Mouse (Mus musculus): ENCODE measurements around the gene Mmp20. TPM values are rescaled to one million over a fixed set of nuclear protein-coding genes. Genes with fewer than 3 reads are reported as not detected.

Gene Mmp20
- total RNA-seq (2014; rRNA removed), result not detected in 2 replicates
- not detected in 2 replicates for polyA plus RNA-seq (2015; fragmentation: Nextera tagmentation; extraction: Ambion mirVana)

DNA sequence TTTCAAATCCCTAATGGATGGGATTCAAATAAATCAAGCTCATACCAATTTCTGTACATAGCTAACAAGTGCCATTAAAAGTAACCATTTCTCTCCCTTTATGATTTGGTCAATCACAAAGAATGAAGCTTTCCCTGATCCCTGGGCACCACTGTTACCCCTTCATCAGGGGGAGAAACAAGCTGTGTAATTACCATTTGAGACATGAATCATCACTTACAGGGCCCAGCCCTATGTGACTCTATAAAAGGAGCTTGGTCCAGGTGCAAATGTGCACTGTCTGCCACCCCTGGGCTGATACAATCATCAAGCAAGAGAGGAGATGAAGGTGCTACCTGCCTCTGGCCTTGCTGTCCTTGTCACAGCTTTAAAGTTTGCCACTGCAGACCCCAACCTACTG is at the start of gene Mmp20:
Mmp20 (plus strand) TSS at position 301 of the 400 bp plus-strand sequence.
- no peak within 1 kb of the TSS for H3K9ac ChIP-seq (replicated peaks; ENCODE audit: low read length)
- H3K27me3 ChIP-seq (ENCODE audit: insufficient read depth, low read length), result no peaks in the 10 kb centered on the region
- no peak within 1 kb of the TSS for H3K4me3 ChIP-seq (ENCODE audit: low read length)
- no peak for DNase-seq (ENCODE audit: low spot score)
- H3K4me1 ChIP-seq (ENCODE audit: insufficient read depth, low read length), result no peaks in the 10 kb centered on the region
- no peak for ATAC-seq
- H3K4me2 ChIP-seq (ENCODE audit: low read depth, low read length), result no peak within 1 kb of the TSS
- no peaks in the 10 kb centered on the region for H3K36me3 ChIP-seq (ENCODE audit: insufficient read depth, low read length)
- no peaks in the 10 kb centered on the region for H3K9me3 ChIP-seq (ENCODE audit: low read length)
- no peak for TF ChIP-seq CTCF (IDR thresholded peaks at IDR 0.05; ENCODE audit: low read depth)
- no peak within 1 kb of the TSS for H3K27ac ChIP-seq

DNA sequence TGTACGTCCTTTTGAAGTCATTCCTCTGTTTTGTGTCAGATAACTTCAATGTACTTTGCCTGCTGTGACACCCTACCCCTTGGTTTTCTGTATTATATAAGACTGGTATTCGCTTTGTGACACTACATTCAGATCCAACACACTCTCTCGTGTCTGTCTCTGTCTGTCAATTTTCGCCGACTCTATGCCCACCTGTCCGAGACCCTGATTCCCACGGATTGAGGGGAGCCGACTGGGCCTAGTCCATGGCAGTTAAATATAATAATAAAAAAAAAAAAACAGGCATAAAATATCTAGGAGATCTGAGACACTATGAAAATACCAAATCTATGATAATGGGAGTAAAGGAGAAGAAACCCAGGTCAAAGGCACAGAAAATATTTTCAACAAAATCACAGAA is 38.0 kb upstream of the Mmp20 start:
- no peak for TF ChIP-seq CTCF (IDR thresholded peaks at IDR 0.05; ENCODE audit: low read depth)
- H3K36me3 ChIP-seq (ENCODE audit: insufficient read depth, low read length), result no peaks in the 10 kb centered on the region

GRCm38 (mm10) chr9:7593272-7593812 is 34.7 kb upstream of the Mmp20 start:
- H3K4me3 ChIP-seq (ENCODE audit: low read length), result no peak overlapping the region
- H3K9ac ChIP-seq (replicated peaks; ENCODE audit: low read length), result no peak overlapping the region
- no peak for DNase-seq (ENCODE audit: low spot score)
- no peak overlapping the region for H3K27ac ChIP-seq
- no peaks in the 10 kb centered on the region for H3K4me1 ChIP-seq (ENCODE audit: insufficient read depth, low read length)
- no peaks in the 10 kb centered on the region for H3K36me3 ChIP-seq (ENCODE audit: insufficient read depth, low read length)
- ATAC-seq, result no peak
- H3K27me3 ChIP-seq (ENCODE audit: insufficient read depth, low read length), result no peaks in the 10 kb centered on the region
- WGBS, result 93% methylated on average over 3 of the region's 3 CpGs
- no peak for TF ChIP-seq CTCF (IDR thresholded peaks at IDR 0.05; ENCODE audit: low read depth)
- H3K4me2 ChIP-seq (ENCODE audit: low read depth, low read length), result no peak overlapping the region
- H3K9me3 ChIP-seq (ENCODE audit: low read length), result no peaks in the 10 kb centered on the region

More for the DNA sequence above, 38.0 kb upstream of the Mmp20 start:
- no peaks in the 10 kb centered on the region for H3K4me1 ChIP-seq (ENCODE audit: insufficient read depth, low read length)
- H3K9ac ChIP-seq (replicated peaks; ENCODE audit: low read length), result no peak overlapping the region
- H3K4me2 ChIP-seq (ENCODE audit: low read depth, low read length), result no peak overlapping the region
- H3K27ac ChIP-seq, result no peak overlapping the region
- no peak overlapping the region for H3K4me3 ChIP-seq (ENCODE audit: low read length)
- H3K9me3 ChIP-seq (ENCODE audit: low read length), result no peaks in the 10 kb centered on the region
- DNase-seq (ENCODE audit: low spot score), result no peak
- H3K27me3 ChIP-seq (ENCODE audit: insufficient read depth, low read length), result no peaks in the 10 kb centered on the region
- no peak for ATAC-seq
- WGBS, result 75% methylated on average over 8 of the region's 8 CpGs

DNA sequence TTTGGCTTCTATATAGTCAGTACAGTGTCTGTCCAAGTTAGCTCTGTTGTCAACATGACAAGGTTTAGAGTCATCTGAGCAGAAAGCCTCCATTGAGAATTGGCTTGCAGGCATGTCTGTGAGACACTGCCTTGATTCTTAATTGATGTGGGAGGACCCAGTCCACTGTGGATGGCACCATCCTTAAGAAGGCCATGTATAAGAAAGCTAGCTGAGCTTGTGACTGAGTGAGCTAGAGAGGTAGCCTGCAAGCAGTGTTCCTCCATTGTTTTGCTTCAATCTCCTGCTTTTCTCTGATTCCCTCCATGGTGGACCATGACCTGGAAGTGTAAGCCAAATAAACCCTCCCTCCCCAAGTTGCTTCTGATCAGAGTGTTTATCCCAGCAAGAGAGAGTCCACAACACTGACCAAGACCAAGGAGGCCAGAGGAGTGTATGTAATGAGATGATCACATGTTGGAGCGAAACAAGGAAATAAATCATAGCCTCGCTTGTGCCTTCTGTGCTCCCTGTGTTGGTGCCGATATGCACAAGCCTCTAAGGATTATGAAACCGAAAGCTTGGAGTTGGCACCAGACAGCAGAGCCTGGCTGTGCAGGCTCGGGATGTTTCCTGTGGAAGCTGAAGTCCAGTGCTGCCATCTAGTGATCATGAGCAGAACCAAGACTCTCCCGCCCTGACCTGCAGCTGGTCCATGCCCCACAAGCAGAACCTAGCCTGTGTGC is 33.1 kb upstream of the Mmp20 start:
- ATAC-seq, result peak; percentile 99
- WGBS, result 9% methylated on average over 6 of the region's 6 CpGs

DNA sequence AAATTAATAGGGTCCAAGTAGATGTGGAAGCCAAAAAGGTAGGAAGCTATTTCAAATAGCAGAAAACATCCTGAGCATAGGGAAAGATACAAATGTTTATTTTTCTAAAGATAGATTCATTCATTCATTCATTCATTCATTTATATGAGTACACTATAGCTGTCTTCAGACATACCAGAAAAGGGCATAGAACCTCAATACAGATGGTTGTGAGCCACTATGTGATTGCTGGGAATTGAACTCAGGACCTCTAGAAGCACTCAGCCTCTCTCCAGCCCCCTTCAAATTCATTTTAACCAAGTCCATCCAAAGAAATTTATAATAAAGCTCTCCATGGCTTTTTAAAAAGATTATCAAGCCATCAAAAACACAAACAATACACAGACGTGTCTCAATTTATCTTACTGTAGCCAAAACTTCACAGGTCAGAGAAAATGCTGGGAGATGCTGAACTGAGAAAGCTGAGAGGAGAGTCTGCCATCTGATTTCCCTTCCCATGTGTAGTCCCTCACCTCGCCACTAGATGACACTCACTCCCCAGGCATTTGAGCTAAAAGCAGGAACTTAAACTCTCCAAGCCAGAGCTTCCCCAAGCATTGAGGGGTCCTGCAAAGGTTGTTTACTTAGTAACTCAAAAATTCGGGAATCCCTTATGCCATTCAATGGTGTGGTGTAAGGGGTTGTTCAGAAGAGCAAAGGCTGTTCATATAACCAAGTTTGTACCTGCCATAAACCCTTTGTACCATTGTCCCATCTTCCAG is 24.9 kb upstream of the Mmp20 start:
- H3K36me3 ChIP-seq (ENCODE audit: insufficient read depth, low read length), result no peaks in the 10 kb centered on the region
- no peaks in the 10 kb centered on the region for H3K9me3 ChIP-seq (ENCODE audit: low read length)
- DNase-seq (ENCODE audit: low spot score) (peak; percentile 79), ATAC-seq (peak; percentile 78)
- no peak overlapping the region for H3K4me2 ChIP-seq (ENCODE audit: low read depth, low read length)
- no peaks in the 10 kb centered on the region for H3K27me3 ChIP-seq (ENCODE audit: insufficient read depth, low read length)
- TF ChIP-seq CTCF (IDR thresholded peaks at IDR 0.05; ENCODE audit: low read depth), result peak; percentile 96
- H3K4me3 ChIP-seq (ENCODE audit: low read length), result no peak overlapping the region
- H3K9ac ChIP-seq (replicated peaks; ENCODE audit: low read length), result no peak overlapping the region
- H3K4me1 ChIP-seq (ENCODE audit: insufficient read depth, low read length), result no peaks in the 10 kb centered on the region
- 3% methylated on average over 3 of the region's 3 CpGs for WGBS
- H3K27ac ChIP-seq, result no peak overlapping the region

More for the DNA sequence above, 33.1 kb upstream of the Mmp20 start:
- H3K4me2 ChIP-seq (ENCODE audit: low read depth, low read length), result peak overlapping the region; percentile 49
- H3K36me3 ChIP-seq (ENCODE audit: insufficient read depth, low read length), result no peaks in the 10 kb centered on the region
- no peaks in the 10 kb centered on the region for H3K27me3 ChIP-seq (ENCODE audit: insufficient read depth, low read length)
- no peaks in the 10 kb centered on the region for H3K9me3 ChIP-seq (ENCODE audit: low read length)
- peak; percentile 95 for DNase-seq (ENCODE audit: low spot score)
- peak overlapping the region; percentile 38; the same call in 1 of the 2 replicates for H3K27ac ChIP-seq
- peak overlapping the region; percentile 28 for H3K4me3 ChIP-seq (ENCODE audit: low read length)
- TF ChIP-seq CTCF (IDR thresholded peaks at IDR 0.05; ENCODE audit: low read depth), result peak; percentile 95
- H3K9ac ChIP-seq (replicated peaks; ENCODE audit: low read length), result peak overlapping the region; percentile 19
- H3K4me1 ChIP-seq (ENCODE audit: insufficient read depth, low read length), result no peaks in the 10 kb centered on the region

DNA sequence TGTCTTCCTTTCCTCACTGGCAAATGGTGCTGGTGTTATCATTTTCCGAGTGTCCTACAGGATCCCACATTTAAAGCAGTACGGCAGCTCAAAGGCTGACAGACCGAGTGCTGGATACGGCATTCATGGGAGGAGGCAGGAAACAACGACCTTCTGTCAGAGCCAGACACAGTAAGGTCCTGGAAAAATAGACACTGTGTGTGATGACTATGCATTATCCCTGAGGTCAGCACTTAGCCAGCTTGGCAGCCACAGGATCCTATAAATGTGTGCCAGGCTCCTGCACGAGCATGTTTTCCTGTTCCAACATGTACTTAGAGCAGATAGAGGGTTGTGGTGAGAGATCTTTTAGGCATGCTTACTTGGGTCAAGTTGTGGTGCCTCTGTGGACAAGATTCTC is 24.0 kb upstream of the Mmp20 start:
- Histone ChIP-seq H3K9me3 (ENCODE audit: low read length) (no peaks in the 10 kb centered on the region), H3K27me3 (ENCODE audit: insufficient read depth, low read length) (no peaks in the 10 kb centered on the region), H3K9ac (replicated peaks; ENCODE audit: low read length) (no peak overlapping the region), H3K4me3 (ENCODE audit: low read length) (no peak overlapping the region), H3K4me1 (ENCODE audit: insufficient read depth, low read length) (no peaks in the 10 kb centered on the region), H3K4me2 (ENCODE audit: low read depth, low read length) (no peak overlapping the region), H3K36me3 (ENCODE audit: insufficient read depth, low read length) (no peaks in the 10 kb centered on the region), H3K27ac (no peak overlapping the region)
- ATAC-seq (no peak), DNase-seq (ENCODE audit: low spot score) (no peak)
- TF ChIP-seq CTCF (IDR thresholded peaks at IDR 0.05; ENCODE audit: low read depth), result no peak
- WGBS, result 62% methylated on average over 6 of the region's 6 CpGs
